8 mouse cellular contexts compared by ENCODE assay signal in the genomic region with DNA sequence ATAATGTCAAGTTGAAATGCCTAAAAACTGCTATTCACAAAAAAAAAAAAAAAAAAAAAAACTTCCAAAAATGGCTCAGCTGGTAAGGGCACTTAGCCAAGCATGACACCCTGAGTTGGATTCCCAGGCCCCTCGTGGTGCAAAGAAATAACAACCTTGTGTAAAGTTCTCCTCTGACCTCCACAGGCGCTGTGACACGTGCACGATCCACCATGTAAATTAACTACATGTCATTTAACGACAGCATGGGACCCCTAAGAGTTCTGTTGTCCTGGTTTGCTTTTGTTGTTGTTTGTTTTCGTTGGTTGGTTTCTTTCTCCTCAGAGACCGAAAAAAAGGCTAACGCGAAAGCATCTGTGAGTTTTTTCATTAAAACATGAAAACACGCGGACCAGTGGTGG. TPM values are rescaled to one million over a fixed set of nuclear protein-coding genes. Genes with fewer than 3 reads are reported as not detected.
DNase-seq lines count a peak whose midpoint lies in the region; ATAC-seq and TF ChIP-seq lines count a peak whose summit lies in the region.

No protein-coding gene starts in this region.

- H3K4me1 ChIP-seq in heart, embryonic 11.5 days (ENCODE audit: control insufficient read depth, insufficient read depth, low read length): no peaks in the 10 kb centered on the region
- H3K4me1 ChIP-seq in forebrain, embryonic 12.5 days: peaks cover 11% of the 10 kb centered on the region; the same call in 1 of the 2 replicates
- peaks cover 9% of the 10 kb centered on the region for H3K4me1 ChIP-seq in liver, embryonic 16.5 days (ENCODE audit: control insufficient read depth, low read depth, low read length)

- intact Hi-C loops in heart, postnatal 25 days (cut with DNase I): loop anchor here (10.0 kb wide), 1 partner anchor 117 kb away; no protein-coding TSS in a partner anchor

- H3K36me3 ChIP-seq in heart, embryonic 11.5 days (ENCODE audit: control insufficient read depth, insufficient read depth, low read length): 0 out of 2 replicates have a peak, but pooled peaks cover 2% of the 10 kb centered on the region
- H3K36me3 ChIP-seq in C2C12 (ENCODE audit: control insufficient read depth, insufficient read depth): no peaks in the 10 kb centered on the region
- H3K36me3 ChIP-seq in forebrain, embryonic 12.5 days (replicated peaks): peaks cover 8% of the 10 kb centered on the region
- no peaks in the 10 kb centered on the region for H3K36me3 ChIP-seq in liver, embryonic 16.5 days (ENCODE audit: control insufficient read depth, insufficient read depth)

- no peak for ATAC-seq in heart, embryonic 11.5 days (replicated peaks; ENCODE audit: insufficient number of reproducible peaks, low FRiP score, low TSS enrichment)
- ATAC-seq in forebrain, embryonic 12.5 days (ENCODE audit: low FRiP score): no peak
- no peak for ATAC-seq in liver, embryonic 16.5 days (ENCODE audit: low read depth)

- no peaks in the 10 kb centered on the region for H3K27me3 ChIP-seq in heart, embryonic 11.5 days (ENCODE audit: control insufficient read depth, insufficient read depth, low read length)
- no peaks in the 10 kb centered on the region for H3K27me3 ChIP-seq in C2C12 (ENCODE audit: control insufficient read depth, insufficient read depth, insufficient read length)
- peaks cover 15% of the 10 kb centered on the region; the same call in 1 of the 2 replicates for H3K27me3 ChIP-seq in forebrain, embryonic 12.5 days
- no peaks in the 10 kb centered on the region for H3K27me3 ChIP-seq in liver, embryonic 16.5 days (ENCODE audit: control insufficient read depth, insufficient read depth, low read depth, low read length)

- H3K4me3 ChIP-seq in heart, embryonic 11.5 days (ENCODE audit: low read depth, low read length): peak overlapping the region; percentile 58
- peak overlapping the region; percentile 38 for H3K4me3 ChIP-seq in C2C12 (ENCODE audit: insufficient read depth, poor library complexity, severe bottlenecking)
- H3K4me3 ChIP-seq in forebrain, embryonic 12.5 days (replicated peaks): peak overlapping the region; percentile 56
- H3K4me3 ChIP-seq in liver, embryonic 16.5 days (ENCODE audit: low read depth, low read length): peak overlapping the region; percentile 74

- no peaks in the 10 kb centered on the region for H3K9me3 ChIP-seq in heart, embryonic 11.5 days (replicated peaks; ENCODE audit: control insufficient read depth, low read length)
- no peaks in the 10 kb centered on the region for H3K9me3 ChIP-seq in forebrain, embryonic 12.5 days
- no peaks in the 10 kb centered on the region for H3K9me3 ChIP-seq in liver, embryonic 16.5 days (replicated peaks; ENCODE audit: control insufficient read depth, low read length)

- peak overlapping the region; percentile 88 for H3K27ac ChIP-seq in heart, embryonic 11.5 days (ENCODE audit: low read depth, low read length)
- H3K27ac ChIP-seq in forebrain, embryonic 12.5 days: peak overlapping the region; percentile 88
- peak overlapping the region; percentile 89 for H3K27ac ChIP-seq in liver, embryonic 16.5 days (ENCODE audit: low read length)

- peak overlapping the region; percentile 75 for H3K9ac ChIP-seq in heart, embryonic 11.5 days (ENCODE audit: low read depth, low read length)
- H3K9ac ChIP-seq in forebrain, embryonic 12.5 days: peak overlapping the region; percentile 68
- H3K9ac ChIP-seq in liver, embryonic 16.5 days (ENCODE audit: low read depth, low read length): peak overlapping the region; percentile 71

- WGBS in heart, embryonic 11.5 days (ENCODE audit: insufficient replicate concordance): 54% methylated on average over 11 of the region's 11 CpGs
- WGBS in forebrain, embryonic 12.5 days: 68% methylated on average over 11 of the region's 11 CpGs
- WGBS in liver, embryonic 16.5 days (ENCODE audit: insufficient replicate concordance): 39% methylated on average over 11 of the region's 11 CpGs

- DNase-seq in heart, postnatal 25 days (ENCODE audit: low spot score): no peak
- no peak for DNase-seq in adrenal gland, postnatal 25 days
- DNase-seq in layer of hippocampus, postnatal 25 days (ENCODE audit: extremely low spot score in 1 of 2, low spot score in 1 of 2): no peak
- DNase-seq in left cerebral cortex, adult 9 months (ENCODE audit: low spot score in 2 of 2): no peak

- no peak for TF ChIP-seq CTCF in C2C12 (IDR thresholded peaks at IDR 0.05; ENCODE audit: control insufficient read depth, insufficient read depth, insufficient read length)

- H3ac ChIP-seq in C2C12 (ENCODE audit: control insufficient read depth, insufficient read length, low read depth): no peak overlapping the region

- peak overlapping the region; percentile 82 for H3K4me2 ChIP-seq in heart, embryonic 11.5 days
- H3K4me2 ChIP-seq in forebrain, embryonic 12.5 days: peak overlapping the region; percentile 58
- H3K4me2 ChIP-seq in liver, embryonic 16.5 days (ENCODE audit: low read depth, low read length): peak overlapping the region; percentile 90

- peaks cover 13% of the 10 kb centered on the region for H3K79me2 ChIP-seq in C2C12 (ENCODE audit: control insufficient read depth, insufficient read depth)

- no peaks in the 10 kb centered on the region for H3K79me3 ChIP-seq in C2C12 (ENCODE audit: low read depth)

TF ChIP-seq in C2C12, 6 proteins besides CTCF, POLR2A, EP300 and RAD21:
- TF ChIP-seq CEBPB (IDR thresholded peaks at IDR 0.05; ENCODE audit: low read depth) (no peak), USF1 (IDR thresholded peaks at IDR 0.05; ENCODE audit: low read depth) (no peak), MYOG (IDR thresholded peaks at IDR 0.05; ENCODE audit: control insufficient read depth, extremely low read depth, insufficient read length) (no peak), MYOD1 (IDR thresholded peaks at IDR 0.05; ENCODE audit: control insufficient read depth, insufficient read length, low read depth) (no peak), FOSL1 (IDR thresholded peaks at IDR 0.05; ENCODE audit: insufficient read depth, low read length, poor library complexity, severe bottlenecking) (no peak), MAX (IDR thresholded peaks at IDR 0.05) (no peak)

RNA-seq across cellular contexts. Expression of a gene that starts 0.6 kb away (rescaled TPM):
- 17.5 and 17.6 TPM in 2 replicates for polyA plus RNA-seq in heart, embryonic 11.5 days (2014; fragmentation: Nextera tagmentation; extraction: Ambion mirVana)
- 1 to 10 TPM; 6.5 to 6.8 TPM for total RNA-seq in heart, postnatal 25 days (2021)
- 16.4 TPM for polyA plus RNA-seq in C2C12 (2012; fragmentation: generic; extraction: Trizol)
- 42.3 and 42.5 TPM in 2 replicates for polyA plus RNA-seq in forebrain, embryonic 12.5 days (2016; fragmentation: Nextera tagmentation; extraction: Ambion mirVana)
- 5.3 and 5.7 TPM in 2 replicates for polyA plus RNA-seq in liver, embryonic 16.5 days (2015; fragmentation: Nextera tagmentation; extraction: Ambion mirVana)
- total RNA-seq in adrenal gland, postnatal 25 days (2021): 18.5 and 26.6 TPM in 2 replicates
- total RNA-seq in layer of hippocampus, postnatal 25 days (2021): 10 to 100 TPM; 32.5 to 33.0 TPM

RNA-seq across cellular contexts. Expression of a gene that starts 9.1 kb away (rescaled TPM):
- 291 and 322 TPM in 2 replicates for polyA plus RNA-seq in heart, embryonic 11.5 days (2014; fragmentation: Nextera tagmentation; extraction: Ambion mirVana)
- 100 to 1,000 TPM in 1 of 2 experiments, 10 to 100 TPM in 1; 95.8 to 106 TPM for total RNA-seq in heart, postnatal 25 days (2021)
- 312 TPM for polyA plus RNA-seq in C2C12 (2012; fragmentation: generic; extraction: Trizol)
- polyA plus RNA-seq in forebrain, embryonic 12.5 days (2016; fragmentation: Nextera tagmentation; extraction: Ambion mirVana): 774 and 776 TPM in 2 replicates
- 117 and 130 TPM in 2 replicates for polyA plus RNA-seq in liver, embryonic 16.5 days (2015; fragmentation: Nextera tagmentation; extraction: Ambion mirVana)
- 244 and 253 TPM in 2 replicates for total RNA-seq in adrenal gland, postnatal 25 days (2021)
- total RNA-seq in layer of hippocampus, postnatal 25 days (2021): 100 to 1,000 TPM; 187 to 188 TPM

RNA-seq across cellular contexts. Expression of a gene that starts 29.4 kb away (rescaled TPM):
- polyA plus RNA-seq in heart, embryonic 11.5 days (2014; fragmentation: Nextera tagmentation; extraction: Ambion mirVana): 11.0 and 11.2 TPM in 2 replicates
- 10 to 100 TPM; 10.5 to 13.2 TPM for total RNA-seq in heart, postnatal 25 days (2021)
- 5.5 TPM for polyA plus RNA-seq in C2C12 (2012; fragmentation: generic; extraction: Trizol)
- polyA plus RNA-seq in forebrain, embryonic 12.5 days (2016; fragmentation: Nextera tagmentation; extraction: Ambion mirVana): 10.3 TPM in 2 replicates
- 2.1 and 2.3 TPM in 2 replicates for polyA plus RNA-seq in liver, embryonic 16.5 days (2015; fragmentation: Nextera tagmentation; extraction: Ambion mirVana)
- total RNA-seq in adrenal gland, postnatal 25 days (2021): 7.6 and 8.6 TPM in 2 replicates
- total RNA-seq in layer of hippocampus, postnatal 25 days (2021): 1 to 10 TPM; 1.2 to 1.9 TPM

RNA-seq across cellular contexts. Expression of a gene that starts 45.3 kb away (rescaled TPM):
- polyA plus RNA-seq in heart, embryonic 11.5 days (2014; fragmentation: Nextera tagmentation; extraction: Ambion mirVana): 56.3 and 59.1 TPM in 2 replicates
- 1 to 10 TPM; 3.9 to 4.7 TPM for total RNA-seq in heart, postnatal 25 days (2021)
- 31.5 TPM for polyA plus RNA-seq in C2C12 (2012; fragmentation: generic; extraction: Trizol)
- 22.9 TPM in 2 replicates for polyA plus RNA-seq in forebrain, embryonic 12.5 days (2016; fragmentation: Nextera tagmentation; extraction: Ambion mirVana)
- polyA plus RNA-seq in liver, embryonic 16.5 days (2015; fragmentation: Nextera tagmentation; extraction: Ambion mirVana): 17.6 and 18.7 TPM in 2 replicates
- 26.0 and 27.4 TPM in 2 replicates for total RNA-seq in adrenal gland, postnatal 25 days (2021)
- 10 to 100 TPM in 1 of 2 experiments, 1 to 10 TPM in 1; 9.9 to 11.4 TPM for total RNA-seq in layer of hippocampus, postnatal 25 days (2021)
